Mouse (Mus musculus): ENCODE measurements around the gene Tnrc6a. TPM values are rescaled to one million over a fixed set of nuclear protein-coding genes. Genes with fewer than 3 reads are reported as not detected.

Gene Tnrc6a
- polyA plus RNA-seq, 1 experiment from 2014 or later = 36.1 TPM

DNA sequence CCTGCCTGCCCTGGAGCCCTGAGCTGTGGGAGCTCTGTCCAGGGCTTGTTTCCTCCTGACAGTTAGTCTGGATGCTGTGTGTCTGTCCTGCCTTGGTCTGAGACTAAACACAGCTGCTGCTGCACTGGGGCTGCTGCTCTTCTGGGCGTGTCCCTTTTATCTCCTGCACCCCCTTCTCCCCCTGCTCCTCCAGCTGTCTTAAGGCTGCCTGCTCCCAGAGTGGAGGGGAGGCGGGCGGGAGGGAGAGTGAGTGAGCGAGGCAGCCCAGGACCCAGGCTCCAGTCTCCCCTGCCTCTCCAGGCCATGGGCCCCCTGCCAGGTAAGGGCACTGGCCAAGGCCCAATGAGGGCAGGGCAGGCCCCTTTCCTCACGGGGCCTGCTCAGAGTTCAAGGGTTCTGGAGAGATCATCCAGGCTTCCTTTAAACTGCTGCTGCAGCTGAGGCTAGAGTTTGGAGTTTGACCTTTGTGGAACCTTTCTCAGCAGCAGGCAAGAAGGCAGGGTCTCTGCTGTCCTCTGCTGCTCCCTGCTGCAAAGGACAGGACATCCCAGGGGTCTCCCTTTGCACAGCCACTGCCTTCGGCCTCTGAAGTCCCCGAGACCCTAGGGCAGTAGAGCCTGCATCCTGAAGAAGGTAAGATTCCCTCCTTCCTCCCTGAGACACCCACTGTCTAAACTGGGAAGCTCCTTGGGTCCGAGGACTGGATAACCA lies 90.8 kb downstream of the Tnrc6a start, which contains the start of gene Slc5a11:
Gene Slc5a11, plus strand, starts transcription at position 416 of the 711 bp plus-strand sequence.
- no peaks in the 10 kb centered on the region for H3K27me3 ChIP-seq
- ATAC-seq (replicated peaks; ENCODE audit: insufficient number of reproducible peaks, insufficient read depth, low FRiP score, low read depth) = peak; percentile 53; the same call in 1 of the 2 replicates
- H3K4me2 ChIP-seq = no peak within 1 kb of the TSS
- WGBS = 38% methylated on average over 8 of the region's 8 CpGs
- H3K4me1 ChIP-seq (replicated peaks) = peaks cover 16% of the 10 kb centered on the region
- no peaks in the 10 kb centered on the region for H3K9me3 ChIP-seq (replicated peaks)
- no peaks in the 10 kb centered on the region for H3K36me3 ChIP-seq
- no peak within 1 kb of the TSS for H3K4me3 ChIP-seq
- no peak within 1 kb of the TSS for H3K27ac ChIP-seq
- no peak within 1 kb of the TSS for H3K9ac ChIP-seq

- WGBS = 65% methylated on average over 2 of the region's 2 CpGs
These were observed 91.5 kb downstream of the Tnrc6a start for GRCm38 (mm10) chr7:123215138-123215537.

DNA sequence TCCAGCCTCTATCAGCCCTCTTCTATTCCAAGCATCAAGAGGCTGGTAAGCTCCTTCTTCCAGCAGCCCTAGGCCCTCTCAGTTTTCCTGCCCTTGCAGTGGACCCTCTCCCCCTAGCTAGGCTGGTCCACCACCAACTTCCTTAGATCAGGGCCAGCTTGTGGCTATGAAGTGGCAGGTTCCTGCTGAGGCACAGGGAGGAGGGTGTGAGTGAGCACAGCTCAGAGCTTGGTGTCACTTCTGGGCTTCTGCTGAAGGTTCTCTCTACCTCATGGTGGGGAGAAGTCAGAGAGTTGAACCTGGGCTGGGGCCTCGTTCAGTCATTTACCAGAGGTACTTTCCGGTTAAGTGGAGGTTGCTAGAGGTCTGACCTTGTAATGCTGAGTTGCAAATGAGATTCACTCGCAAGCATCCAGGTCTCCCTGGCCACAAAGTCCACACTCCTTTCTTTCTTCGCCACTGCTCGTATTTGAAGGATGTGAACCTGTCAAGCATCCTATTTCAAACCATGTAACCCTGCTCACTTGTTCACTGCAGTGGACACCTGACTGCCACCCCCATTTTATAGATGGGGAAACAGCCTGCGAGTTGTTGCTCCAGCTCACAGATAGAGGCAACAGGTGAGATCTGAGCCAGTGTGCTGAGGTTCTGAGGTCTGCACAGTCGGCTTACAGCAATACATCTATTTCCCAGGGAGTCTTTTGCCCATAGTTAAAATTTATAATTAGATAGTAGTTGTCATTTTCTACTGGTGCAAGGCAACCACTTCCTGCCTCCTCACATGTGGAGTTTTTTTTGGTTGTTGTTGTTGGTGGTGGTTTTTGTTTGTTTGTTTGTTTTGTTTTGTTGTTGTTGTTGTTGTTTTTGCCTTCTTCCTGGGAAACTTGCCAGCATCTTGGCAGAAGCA lies 94.0 kb downstream of the Tnrc6a start:
- Histone ChIP-seq H3K9me3 (replicated peaks) (no peaks in the 10 kb centered on the region), H3K36me3 (no peaks in the 10 kb centered on the region), H3K4me2 (no peak overlapping the region), H3K9ac (no peak overlapping the region), H3K27ac (no peak overlapping the region), H3K27me3 (no peaks in the 10 kb centered on the region), H3K4me1 (replicated peaks) (peaks cover 13% of the 10 kb centered on the region), H3K4me3 (no peak overlapping the region)
- 62% methylated on average over 7 of the region's 7 CpGs for WGBS
- no peak for ATAC-seq (replicated peaks; ENCODE audit: insufficient number of reproducible peaks, insufficient read depth, low FRiP score, low read depth)

More at GRCm38 (mm10) chr7:123215138-123215537, 91.5 kb downstream of the Tnrc6a start:
- Histone ChIP-seq H3K9me3 (replicated peaks) (no peaks in the 10 kb centered on the region), H3K4me1 (replicated peaks) (peaks cover 12% of the 10 kb centered on the region), H3K36me3 (no peaks in the 10 kb centered on the region), H3K27ac (no peak overlapping the region), H3K27me3 (no peaks in the 10 kb centered on the region), H3K9ac (no peak overlapping the region), H3K4me2 (no peak overlapping the region), H3K4me3 (no peak overlapping the region)
- no peak for ATAC-seq (replicated peaks; ENCODE audit: insufficient number of reproducible peaks, insufficient read depth, low FRiP score, low read depth)

GRCm38 (mm10) chr7:123218620-123219019 lies 94.9 kb downstream of the Tnrc6a start:
- 39% methylated on average over 6 of the region's 6 CpGs for WGBS

GRCm38 (mm10) chr7:123219781-123220632 lies 96.3 kb downstream of the Tnrc6a start:
- WGBS = 70% methylated on average over 13 of the region's 13 CpGs
- ATAC-seq (replicated peaks; ENCODE audit: insufficient number of reproducible peaks, insufficient read depth, low FRiP score, low read depth) = no peak
- H3K9me3 ChIP-seq (replicated peaks) = no peaks in the 10 kb centered on the region
- no peak overlapping the region for H3K4me2 ChIP-seq
- H3K9ac ChIP-seq = no peak overlapping the region
- H3K36me3 ChIP-seq = no peaks in the 10 kb centered on the region
- no peak overlapping the region for H3K27ac ChIP-seq
- no peaks in the 10 kb centered on the region for H3K27me3 ChIP-seq
- H3K4me3 ChIP-seq = no peak overlapping the region
- peaks cover 6% of the 10 kb centered on the region; the same call in 1 of the 2 replicates for H3K4me1 ChIP-seq (replicated peaks)

More at GRCm38 (mm10) chr7:123218620-123219019, 94.9 kb downstream of the Tnrc6a start:
- no peaks in the 10 kb centered on the region for H3K27me3 ChIP-seq
- no peak overlapping the region for H3K4me3 ChIP-seq
- H3K4me2 ChIP-seq = no peak overlapping the region
- no peak overlapping the region for H3K27ac ChIP-seq
- ATAC-seq (replicated peaks; ENCODE audit: insufficient number of reproducible peaks, insufficient read depth, low FRiP score, low read depth) = no peak
- H3K9ac ChIP-seq = no peak overlapping the region
- peaks cover 13% of the 10 kb centered on the region for H3K4me1 ChIP-seq (replicated peaks)
- H3K36me3 ChIP-seq = no peaks in the 10 kb centered on the region
- H3K9me3 ChIP-seq (replicated peaks) = no peaks in the 10 kb centered on the region

DNA sequence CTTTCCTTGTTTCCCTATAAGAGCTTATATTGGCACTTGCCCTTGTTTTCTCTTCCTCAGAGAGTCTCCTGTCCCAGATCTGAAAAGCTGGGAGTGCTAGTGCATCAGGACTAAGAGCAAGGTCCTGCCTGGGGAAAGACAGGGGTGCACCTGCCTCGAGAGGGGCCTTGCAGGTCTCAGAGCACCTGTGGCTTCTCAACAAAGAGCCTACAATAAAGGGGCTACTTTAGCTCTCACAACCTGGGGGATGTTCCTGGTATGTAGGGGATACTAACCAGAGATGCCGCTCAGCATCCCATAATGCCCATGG lies 96.9 kb downstream of the Tnrc6a start:
- H3K9me3 ChIP-seq (replicated peaks) = no peaks in the 10 kb centered on the region
- H3K27ac ChIP-seq = no peak overlapping the region
- no peak overlapping the region for H3K4me2 ChIP-seq
- H3K27me3 ChIP-seq = no peaks in the 10 kb centered on the region
- 76% methylated on average over 2 of the region's 2 CpGs for WGBS
- H3K9ac ChIP-seq = no peak overlapping the region
- no peaks in the 10 kb centered on the region for H3K36me3 ChIP-seq
- H3K4me1 ChIP-seq (replicated peaks) = peaks cover 6% of the 10 kb centered on the region; the same call in 1 of the 2 replicates
- no peak overlapping the region for H3K4me3 ChIP-seq
- ATAC-seq (replicated peaks; ENCODE audit: insufficient number of reproducible peaks, insufficient read depth, low FRiP score, low read depth) = no peak

DNA sequence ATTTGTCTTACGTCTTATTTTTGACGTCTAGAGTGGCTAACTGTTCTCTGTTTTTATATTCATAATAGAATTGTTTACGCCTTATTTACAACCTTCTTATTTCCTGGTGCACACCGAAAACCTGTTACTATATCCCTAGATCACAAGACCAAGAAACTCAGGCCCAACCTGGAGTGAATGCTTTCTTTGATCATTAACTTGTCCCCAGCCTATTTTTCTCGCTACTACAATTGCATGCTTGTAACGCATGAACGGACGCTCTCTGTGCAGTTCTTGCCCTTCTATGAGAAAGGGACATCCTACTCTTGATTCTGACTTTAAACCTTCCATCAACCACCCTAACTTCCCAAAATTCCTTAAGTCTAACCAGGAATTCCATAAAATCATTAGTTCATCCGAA lies 100.4 kb downstream of the Tnrc6a start:
- WGBS = 83% methylated on average over 9 of the region's 9 CpGs
- ATAC-seq (replicated peaks; ENCODE audit: insufficient number of reproducible peaks, insufficient read depth, low FRiP score, low read depth) = no peak
- Histone ChIP-seq H3K9me3 (replicated peaks) (no peaks in the 10 kb centered on the region), H3K4me1 (replicated peaks) (peaks cover 9% of the 10 kb centered on the region), H3K36me3 (no peaks in the 10 kb centered on the region), H3K4me2 (no peak overlapping the region), H3K9ac (no peak overlapping the region), H3K4me3 (no peak overlapping the region), H3K27ac (no peak overlapping the region), H3K27me3 (no peaks in the 10 kb centered on the region)

- Histone ChIP-seq H3K4me1 (replicated peaks) (peaks cover 8% of the 10 kb centered on the region), H3K9me3 (replicated peaks) (no peaks in the 10 kb centered on the region), H3K27me3 (no peaks in the 10 kb centered on the region), H3K4me3 (no peak overlapping the region), H3K9ac (no peak overlapping the region), H3K36me3 (no peaks in the 10 kb centered on the region), H3K4me2 (no peak overlapping the region), H3K27ac (no peak overlapping the region)
- WGBS = 81% methylated on average over 4 of the region's 4 CpGs
- no peak for ATAC-seq (replicated peaks; ENCODE audit: insufficient number of reproducible peaks, insufficient read depth, low FRiP score, low read depth)
These were observed 101.5 kb downstream of the Tnrc6a start for GRCm38 (mm10) chr7:123225159-123225558.

GRCm38 (mm10) chr7:123235449-123235848 lies 111.8 kb downstream of the Tnrc6a start:
- H3K36me3 ChIP-seq = no peaks in the 10 kb centered on the region
- WGBS = 14% methylated on average over 4 of the region's 4 CpGs
- no peak overlapping the region for H3K4me2 ChIP-seq
- no peak overlapping the region for H3K9ac ChIP-seq
- H3K4me1 ChIP-seq (replicated peaks) = no peaks in the 10 kb centered on the region
- no peak overlapping the region for H3K27ac ChIP-seq
- no peaks in the 10 kb centered on the region for H3K9me3 ChIP-seq (replicated peaks)
- no peak for ATAC-seq (replicated peaks; ENCODE audit: insufficient number of reproducible peaks, insufficient read depth, low FRiP score, low read depth)
- no peaks in the 10 kb centered on the region for H3K27me3 ChIP-seq
- H3K4me3 ChIP-seq = no peak overlapping the region

GRCm38 (mm10) chr7:123238621-123239020 lies 114.9 kb downstream of the Tnrc6a start:
- Histone ChIP-seq H3K4me3 (no peak overlapping the region), H3K36me3 (no peaks in the 10 kb centered on the region), H3K27ac (no peak overlapping the region), H3K27me3 (no peaks in the 10 kb centered on the region), H3K4me1 (replicated peaks) (0 out of 2 replicates have a peak, but pooled peaks cover 6% of the 10 kb centered on the region), H3K9ac (no peak overlapping the region), H3K4me2 (no peak overlapping the region), H3K9me3 (replicated peaks) (no peaks in the 10 kb centered on the region)
- ATAC-seq (replicated peaks; ENCODE audit: insufficient number of reproducible peaks, insufficient read depth, low FRiP score, low read depth) = no peak
- WGBS = 47% methylated on average over 4 of the region's 4 CpGs

- H3K4me2 ChIP-seq = no peak overlapping the region
These were observed 116.4 kb downstream of the Tnrc6a start for GRCm38 (mm10) chr7:123240064-123240463.

More at GRCm38 (mm10) chr7:123240064-123240463, 116.4 kb downstream of the Tnrc6a start:
- Histone ChIP-seq H3K4me3 (no peak overlapping the region), H3K36me3 (no peaks in the 10 kb centered on the region), H3K9ac (no peak overlapping the region), H3K9me3 (replicated peaks) (no peaks in the 10 kb centered on the region), H3K4me1 (replicated peaks) (peaks cover 12% of the 10 kb centered on the region; the same call in 1 of the 2 replicates), H3K27me3 (no peaks in the 10 kb centered on the region), H3K27ac (no peak overlapping the region)
- 64% methylated on average over 6 of the region's 6 CpGs for WGBS
- no peak for ATAC-seq (replicated peaks; ENCODE audit: insufficient number of reproducible peaks, insufficient read depth, low FRiP score, low read depth)
